Mouse (Mus musculus) liver, postnatal 0 days (tissue): Measurements from ENCODE around the gene Pde8a. TPM values are rescaled to one million over a fixed set of nuclear protein-coding genes. Genes with fewer than 3 reads are reported as not detected.
A peak's percentile ranks its signal among the peaks of the same experiment; 100 is the strongest.

Source experiments
- ATAC-seq: fragments of 200-750 bp; cut with Nextera tagmentation; 2 replicates; pipeline ENCODE4 v1.8.0; 2017; ENCODE audit warnings: mild to moderate bottlenecking, moderate library complexity
- DNase-seq: peaks from one replicate; pipeline ENCODE4 v3.0.0-alpha.2; 2016
- H3K27ac ChIP-seq: fragments of 300-500 bp; sonication (generic); 2 replicates; pipeline ENCODE4 v1.5.1; 2014; ENCODE audit warnings: antibody characterized with exemption, moderate library complexity, mild to moderate bottlenecking, low read depth
- H3K27me3 ChIP-seq: fragments of 300-500 bp; sonication (generic); 2 replicates; pipeline ENCODE4 v1.6.1; 2014; ENCODE audit warnings: low read length, control low read depth, mixed read lengths; ENCODE audit not compliant: insufficient read depth
- H3K36me3 ChIP-seq: fragments of 300-500 bp; sonication (generic); replicated peaks from 2 replicates; pipeline ENCODE4 v1.6.1; 2014; ENCODE audit warnings: mild to moderate bottlenecking, control low read depth, low read length, moderate library complexity, mixed read lengths; ENCODE audit not compliant: insufficient read depth
- H3K4me1 ChIP-seq: fragments of 300-500 bp; sonication (generic); 2 replicates; pipeline ENCODE4 v1.6.1; 2014; ENCODE audit warnings: antibody characterized with exemption, mild to moderate bottlenecking, control low read depth; ENCODE audit not compliant: insufficient read depth
- H3K4me2 ChIP-seq: fragments of 300-500 bp; sonication (generic); 2 replicates; pipeline ENCODE4 v1.6.1; 2014; ENCODE audit warnings: low read depth, mild to moderate bottlenecking, low read length, moderate library complexity, mixed read lengths
- H3K4me3 ChIP-seq: fragments of 300-500 bp; sonication (generic); 2 replicates; pipeline ENCODE4 v1.5.1; 2014; ENCODE audit warnings: low read depth, low read length
- H3K9ac ChIP-seq: fragments of 300-500 bp; sonication (generic); replicated peaks from 2 replicates; pipeline ENCODE4 v1.6.1; 2014; ENCODE audit warnings: mild to moderate bottlenecking, moderate library complexity
- H3K9me3 ChIP-seq: fragments of 300-500 bp; sonication (generic); 2 replicates; pipeline ENCODE4 v1.6.1; 2016; ENCODE audit warnings: mild to moderate bottlenecking, control low read depth, low read length, mixed read lengths
- CTCF ChIP-seq: sonication (generic); IDR thresholded peaks from 2 replicates; pipeline ENCODE4 v1.5.1; 2016; ENCODE audit warnings: antibody characterized with exemption, low read depth
- EP300 ChIP-seq: IDR thresholded peaks from 2 replicates; pipeline ENCODE4 v1.6.1; 2016; ENCODE audit warnings: antibody characterized with exemption, low read depth, mild to moderate bottlenecking
- WGBS: fragments of 180-500 bp; shearing (Covaris S2); extraction: QIAGEN DNeasy Blood & Tissue Kit; methylation state at CpG from one replicate; pipeline ENCODE4 v1.1.7; 2014; ENCODE audit not compliant: insufficient replicate concordance; 5-methylcytosine and 5-hydroxymethylcytosine counted together
- polyA plus RNA-seq: library from polyadenylated mRNA; unstranded; fragments of >200 nt; fragmentation: Nextera tagmentation; extraction: Ambion mirVana; gene quantifications from 2 replicates; pipeline ENCODE4 v1.2.1, GENCODE M21; 2015

Gene Pde8a
- polyA plus RNA-seq, 1 experiment from 2014 or later, result 3.4 TPM

DNA sequence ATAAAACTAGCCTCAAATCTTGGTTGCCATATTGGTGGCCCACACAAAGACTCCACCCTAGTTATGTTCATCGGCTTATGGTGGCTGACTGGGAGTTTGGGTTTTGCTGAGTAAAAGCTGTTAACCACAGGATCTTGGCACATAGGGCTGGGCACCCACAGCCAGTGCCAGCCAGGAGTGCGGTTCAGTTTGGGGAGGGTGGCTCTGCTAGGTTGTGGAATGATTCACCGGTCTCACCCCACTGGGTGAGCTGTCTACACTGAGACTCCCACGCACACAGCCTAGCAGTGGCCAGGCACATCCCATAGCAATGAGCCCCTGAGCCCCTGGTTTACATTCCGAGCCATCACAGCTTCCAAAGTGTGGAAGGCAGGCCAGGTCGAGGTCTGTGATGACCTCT, 106.4 kb downstream of the Pde8a start:
- Histone ChIP-seq H3K4me3 (no peak overlapping the region), H3K27ac (no peak overlapping the region), H3K9me3 (no peaks in the 10 kb centered on the region), H3K9ac (no peak overlapping the region), H3K4me2 (no peak overlapping the region), H3K36me3 (peaks cover 18% of the 10 kb centered on the region; the same call in 1 of the 2 replicates), H3K27me3 (no peaks in the 10 kb centered on the region), H3K4me1 (no peaks in the 10 kb centered on the region)
- TF ChIP-seq EP300 (no peak), CTCF (no peak)
- 61% methylated on average over 6 of the region's 6 CpGs for WGBS
- DNase-seq (no peak), ATAC-seq (no peak)

DNA sequence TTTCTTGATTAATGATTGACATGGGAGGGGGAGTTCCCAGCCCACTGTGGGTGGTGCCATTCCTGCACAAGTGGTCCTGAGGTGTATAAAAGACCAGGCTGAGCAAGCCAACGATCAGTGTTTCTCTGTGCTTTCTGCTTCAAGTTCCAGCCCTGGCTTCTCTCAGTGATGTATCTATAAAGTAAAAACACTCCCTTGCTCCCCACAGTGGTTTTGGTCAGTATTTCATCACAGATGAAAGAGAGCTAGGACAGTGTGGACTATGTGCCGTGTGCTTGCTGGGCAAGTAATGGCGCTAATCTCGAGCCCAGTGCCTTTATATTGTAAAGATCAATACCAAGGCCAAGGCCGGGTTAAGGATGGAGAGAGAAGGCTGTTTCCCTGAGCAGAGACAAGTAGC, 108.4 kb downstream of the Pde8a start:
- no peaks in the 10 kb centered on the region for H3K4me1 ChIP-seq
- no peak for TF ChIP-seq EP300
- TF ChIP-seq CTCF, result peak; percentile 21; the same call in 1 of the 2 replicates
- H3K27ac ChIP-seq, result no peak overlapping the region
- ATAC-seq (peak; percentile 44; the same call in 1 of the 2 replicates), DNase-seq (no peak)
- H3K36me3 ChIP-seq, result peaks cover 19% of the 10 kb centered on the region; the same call in 1 of the 2 replicates
- no peak overlapping the region for H3K9ac ChIP-seq
- no peaks in the 10 kb centered on the region for H3K9me3 ChIP-seq
- 53% methylated on average over 5 of the region's 5 CpGs for WGBS
- H3K27me3 ChIP-seq, result no peaks in the 10 kb centered on the region
- no peak overlapping the region for H3K4me3 ChIP-seq
- no peak overlapping the region for H3K4me2 ChIP-seq

DNA sequence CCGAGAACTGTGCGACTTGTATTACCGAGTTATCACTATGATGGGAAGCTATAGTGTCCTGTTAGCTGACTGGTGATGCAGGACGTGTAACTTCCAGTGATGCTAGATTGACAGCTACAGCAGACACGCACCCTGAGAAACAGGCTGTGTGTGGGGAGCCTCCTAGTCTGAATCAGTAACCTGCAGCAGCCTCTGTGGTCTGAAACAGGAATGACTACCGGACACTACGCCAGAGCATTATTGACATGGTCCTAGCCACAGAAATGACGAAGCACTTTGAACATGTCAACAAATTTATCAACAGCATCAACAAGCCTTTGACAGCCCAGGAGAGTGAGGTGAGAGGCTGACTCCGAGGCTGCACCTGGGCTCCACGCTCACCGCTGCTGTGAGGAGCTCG, 112.6 kb downstream of the Pde8a start:
- Histone ChIP-seq H3K4me2 (no peak overlapping the region), H3K27ac (no peak overlapping the region), H3K36me3 (peaks cover 18% of the 10 kb centered on the region; the same call in 1 of the 2 replicates), H3K27me3 (no peaks in the 10 kb centered on the region), H3K4me1 (no peaks in the 10 kb centered on the region), H3K9ac (no peak overlapping the region), H3K9me3 (no peaks in the 10 kb centered on the region), H3K4me3 (no peak overlapping the region)
- DNase-seq, result no peak
- ATAC-seq, result peak; percentile 43
- 70% methylated on average over 12 of the region's 12 CpGs for WGBS
- TF ChIP-seq EP300, result no peak
- TF ChIP-seq CTCF, result no peak

DNA sequence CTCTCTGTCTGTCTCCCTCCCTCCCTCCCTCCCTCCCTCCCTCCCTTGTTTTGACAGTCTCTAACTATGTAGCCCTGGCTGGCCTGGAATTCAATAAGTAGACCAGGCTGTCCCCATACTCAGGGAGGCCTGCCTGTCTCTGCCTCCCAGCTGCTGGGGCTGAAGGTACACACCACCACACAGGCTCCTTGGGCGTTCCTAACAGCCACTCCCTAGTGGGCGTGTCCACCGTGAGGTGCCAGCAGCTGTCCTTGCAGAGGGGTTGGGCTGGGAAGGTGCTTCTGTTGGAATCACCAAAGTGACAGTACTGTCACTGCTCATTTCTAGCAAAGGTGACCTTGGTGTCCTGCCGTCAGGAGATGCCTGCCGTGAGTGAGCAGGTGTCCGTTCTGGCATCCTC, 113.5 kb downstream of the Pde8a start:
- Histone ChIP-seq H3K27me3 (no peaks in the 10 kb centered on the region), H3K4me1 (no peaks in the 10 kb centered on the region), H3K36me3 (peaks cover 18% of the 10 kb centered on the region; the same call in 1 of the 2 replicates), H3K4me2 (no peak overlapping the region), H3K27ac (no peak overlapping the region), H3K4me3 (no peak overlapping the region), H3K9ac (no peak overlapping the region), H3K9me3 (no peaks in the 10 kb centered on the region)
- no peak for DNase-seq
- 72% methylated on average over 6 of the region's 6 CpGs for WGBS
- peak; percentile 43; the same call in 1 of the 2 replicates for ATAC-seq
- no peak for TF ChIP-seq CTCF
- no peak for TF ChIP-seq EP300

DNA sequence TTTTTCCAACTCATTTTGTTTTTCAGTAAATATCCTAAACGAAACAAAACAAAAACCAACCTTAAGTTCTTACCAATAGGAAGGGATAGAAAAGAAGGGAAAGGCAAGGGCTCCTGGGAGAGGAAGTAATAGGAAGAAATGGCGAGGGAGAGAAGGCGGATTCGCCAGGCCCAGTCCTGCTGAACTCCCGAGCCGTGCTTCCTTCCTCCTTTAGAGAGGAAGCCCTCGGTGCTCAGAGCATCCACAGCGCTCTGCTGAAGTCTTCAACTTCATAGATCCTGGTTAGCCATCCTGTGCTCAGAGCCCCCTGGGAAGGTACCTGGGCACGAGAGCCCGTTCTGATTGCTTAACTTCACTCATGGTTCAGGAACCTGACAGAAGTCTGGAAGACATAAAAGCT, 114.3 kb downstream of the Pde8a start:
- no peaks in the 10 kb centered on the region for H3K27me3 ChIP-seq
- no peak for TF ChIP-seq EP300
- no peaks in the 10 kb centered on the region for H3K4me1 ChIP-seq
- H3K27ac ChIP-seq, result no peak overlapping the region
- H3K9me3 ChIP-seq, result no peaks in the 10 kb centered on the region
- no peak overlapping the region for H3K9ac ChIP-seq
- peaks cover 18% of the 10 kb centered on the region; the same call in 1 of the 2 replicates for H3K36me3 ChIP-seq
- DNase-seq (no peak), ATAC-seq (no peak)
- no peak overlapping the region for H3K4me3 ChIP-seq
- 52% methylated on average over 10 of the region's 10 CpGs for WGBS
- H3K4me2 ChIP-seq, result no peak overlapping the region

DNA sequence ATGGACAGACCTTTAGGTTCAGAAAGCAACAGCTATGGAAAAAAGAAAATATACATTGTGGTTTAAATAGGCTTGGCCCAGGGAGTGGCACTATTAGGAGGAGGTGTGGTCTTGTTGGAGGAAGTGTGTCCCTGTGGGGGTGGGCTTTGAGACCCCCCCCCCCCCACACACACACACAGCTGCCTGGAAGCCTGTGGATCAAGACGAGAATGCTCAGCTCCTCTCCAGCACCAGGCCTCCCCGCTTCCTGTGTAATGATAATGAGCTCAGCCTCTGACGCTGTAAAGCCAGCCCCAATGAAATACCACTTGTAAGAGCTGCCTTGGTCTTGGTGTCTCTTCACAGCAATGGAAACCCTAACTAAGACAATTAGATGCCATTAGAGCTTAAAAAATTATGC, 117.4 kb downstream of the Pde8a start:
- H3K9me3 ChIP-seq, result no peaks in the 10 kb centered on the region
- no peaks in the 10 kb centered on the region for H3K4me1 ChIP-seq
- H3K4me3 ChIP-seq, result no peak overlapping the region
- DNase-seq (no peak), ATAC-seq (no peak)
- H3K27me3 ChIP-seq, result no peaks in the 10 kb centered on the region
- no peak overlapping the region for H3K4me2 ChIP-seq
- H3K27ac ChIP-seq, result no peak overlapping the region
- no peak overlapping the region for H3K9ac ChIP-seq
- H3K36me3 ChIP-seq, result peaks cover 18% of the 10 kb centered on the region
- 42% methylated on average over 3 of the region's 3 CpGs for WGBS
- TF ChIP-seq CTCF (no peak), EP300 (no peak)

DNA sequence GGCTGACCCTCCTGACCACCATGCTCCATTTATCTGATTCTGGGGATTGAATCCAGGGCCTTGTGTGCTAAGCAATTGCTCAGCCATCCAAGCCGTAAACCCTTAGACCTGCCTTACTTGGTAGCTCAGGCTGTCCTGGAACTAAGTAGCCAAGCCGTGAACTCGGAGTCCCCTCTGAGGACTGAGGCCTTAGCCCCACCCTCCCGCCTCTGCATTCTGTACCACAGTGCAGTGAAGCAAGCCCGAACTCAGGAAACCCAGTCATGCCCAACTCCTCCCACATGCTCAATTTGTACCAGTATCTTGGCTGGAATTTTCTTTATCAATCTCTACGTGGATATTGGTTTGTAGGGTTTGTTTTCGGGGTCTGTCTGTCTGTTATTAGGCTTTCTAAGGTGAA, 118.5 kb downstream of the Pde8a start:
- H3K36me3 ChIP-seq, result peaks cover 18% of the 10 kb centered on the region
- H3K27me3 ChIP-seq, result no peaks in the 10 kb centered on the region
- H3K27ac ChIP-seq, result no peak overlapping the region
- ATAC-seq (no peak), DNase-seq (no peak)
- no peaks in the 10 kb centered on the region for H3K9me3 ChIP-seq
- no peaks in the 10 kb centered on the region for H3K4me1 ChIP-seq
- no peak overlapping the region for H3K4me2 ChIP-seq
- H3K4me3 ChIP-seq, result no peak overlapping the region
- TF ChIP-seq CTCF, result no peak
- TF ChIP-seq EP300, result no peak
- 75% methylated on average over 7 of the region's 7 CpGs for WGBS
- H3K9ac ChIP-seq, result no peak overlapping the region
